In the genomic region with DNA sequence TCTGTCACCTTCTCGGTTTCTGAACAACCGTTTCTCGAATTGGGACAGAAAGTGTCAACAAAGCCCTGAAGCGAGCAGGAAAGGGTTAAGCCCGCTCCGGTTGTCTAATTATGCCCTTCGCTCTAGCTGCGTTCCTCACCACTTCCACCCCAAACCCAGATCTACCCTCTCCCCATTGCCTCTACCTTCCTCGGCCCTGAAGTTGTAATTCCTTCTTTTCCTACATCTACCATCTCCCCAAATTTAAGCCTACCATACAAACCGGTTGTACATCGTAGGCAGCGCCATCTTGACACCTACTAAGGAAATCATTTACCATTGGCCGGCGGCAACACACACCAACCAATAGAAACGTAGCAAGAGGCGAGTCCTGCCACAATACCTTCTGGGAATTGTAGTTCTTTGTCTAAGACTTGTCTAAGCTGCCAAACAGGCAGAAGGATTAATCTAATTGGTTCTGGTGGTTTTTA, we compare ENCODE assay signal across 7 mouse cellular contexts. TPM values are rescaled to one million over a fixed set of nuclear protein-coding genes. Genes with fewer than 3 reads are reported as not detected.
DNase-seq lines count a peak whose midpoint lies in the region; ATAC-seq and TF ChIP-seq lines count a peak whose summit lies in the region.

Gene Med24 (minus strand): TSS at position 317 of the 470 bp plus-strand sequence.

- peak; percentile 91 for DNase-seq in adrenal gland, adult 2 months
- peak; percentile 96 for DNase-seq in embryo, embryonic 10.5 days (ENCODE audit: low spot score)
- peak; percentile 75 for DNase-seq in gastrocnemius, postnatal 14 days
- peak; percentile 88 to 93 for DNase-seq in left cerebral cortex, postnatal 10 days (ENCODE audit: extremely low spot score in 1 of 2, low spot score in 2 of 2)

- no peaks in the 10 kb centered on the region for H3K27me3 ChIP-seq in small intestine, adult 2 months (ENCODE audit: control insufficient read depth, insufficient read depth, low read length)

- H3K36me3 ChIP-seq in small intestine, adult 2 months (ENCODE audit: control insufficient read depth, insufficient read depth, low read length) = peaks cover 9% of the 10 kb centered on the region

- peaks cover 3% of the 10 kb centered on the region; the same call in 1 of the 2 replicates for H3K4me1 ChIP-seq in small intestine, adult 2 months (ENCODE audit: control insufficient read depth, insufficient read depth, insufficient read length, low read length)

- no peak for TF ChIP-seq CTCF in small intestine, adult 2 months (IDR thresholded peaks at IDR 0.05; ENCODE audit: extremely low read depth, insufficient read length, insufficient replicate concordance, low read depth, low read length)

- peak; percentile 100 for ATAC-seq in inflammation-experienced regulatory T-cells, adult 6 months
- peak; percentile 100 for ATAC-seq in megakaryocyte-erythroid progenitor cell, adult 5-6 weeks (replicated peaks; ENCODE audit: low FRiP score, low TSS enrichment, poor library complexity, severe bottlenecking)

- WGBS in small intestine, adult 2 months = 2% methylated on average over 16 of the region's 16 CpGs

- peak within 1 kb of the TSS; percentile 45 for H3K27ac ChIP-seq in small intestine, adult 2 months (ENCODE audit: insufficient read depth, low read depth, low read length)

- intact Hi-C loops in gastrocnemius, postnatal 14 days (cut with DNase I; ENCODE audit: low total_unique reads) = no loop called here
- intact Hi-C loops in left cerebral cortex, postnatal 10 days (cut with DNase I) = no loop called here

- peak within 1 kb of the TSS; percentile 92 for H3K4me3 ChIP-seq in small intestine, adult 2 months (ENCODE audit: low read depth, low read length)

- TF ChIP-seq POLR2A in small intestine, adult 2 months (IDR thresholded peaks at IDR 0.05; ENCODE audit: low read depth, low read length) = no peak

RNA-seq across cellular contexts. Expression of gene Med24, which starts in this region (rescaled TPM):
- 10 to 100 TPM; 45.3 to 55.1 TPM for total RNA-seq in adrenal gland, adult 2 months (2021)
- polyA plus RNA-seq in adrenal gland, adult 2 months (2012; rRNA removed) = 74.3 and 99.6 TPM in 2 replicates
- 10 to 100 TPM; 40.3 to 42.0 TPM for total RNA-seq in gastrocnemius, postnatal 14 days (2021)
- 10 to 100 TPM; 23.8 to 32.5 (median 28.3) TPM for polyA plus RNA-seq in inflammation-experienced regulatory T-cells, adult 6 months (2017; shearing (Covaris generic))
- total RNA-seq in left cerebral cortex, postnatal 10 days (2021) = 100 to 1,000 TPM in 1 of 2 experiments, 10 to 100 TPM in 1; 91.7 to 102 TPM
- total RNA-seq in megakaryocyte-erythroid progenitor cell, adult 5-6 weeks (2014; fragmentation: Nextera tagmentation) = 62.2 and 78.6 TPM in 2 replicates
- 30.1 and 42.7 TPM in 2 replicates for total RNA-seq in megakaryocyte-erythroid progenitor cell, adult 5-6 weeks (2017)
- polyA plus RNA-seq in small intestine, adult 2 months (2012; rRNA removed) = 23.8 and 49.5 TPM in 2 replicates

Comparison
In these comparisons a context has a peak if more than half of its experiments do, and no peak if none do; other contexts are left out.
1. Peak in every context shown above with its lines: DNase-seq, ATAC-seq, H3K4me3 ChIP-seq and H3K27ac ChIP-seq.